Mouse (Mus musculus): ENCODE measurements at regions not wholly inside any gene's neighbourhood (a gene's known extent, or its start where the extent isn't known, plus 50 kb on each side); places are given as distances from the start of the nearest gene placed in this dataset.

GRCm38 (mm10) chr14:87215099-87215498, 74.1 kb upstream of the Diaph3 start:
- TF ChIP-seq CTCF (conservative IDR thresholded peaks at IDR 0.05; ENCODE audit: low read length), result peak; percentile 64
- TF ChIP-seq POU5F1 (IDR thresholded peaks at IDR 0.05; ENCODE audit: borderline replicate concordance, low read length), result no peak

Measured in E14TG2a.4 (cell line).